Mouse (Mus musculus): Measurements from ENCODE around the gene Rapgef4. TPM values are rescaled to one million over a fixed set of nuclear protein-coding genes. Genes with fewer than 3 reads are reported as not detected.

Gene Rapgef4
- total RNA-seq, 2 experiments from 2014 or later = 389 to 433 TPM

DNA sequence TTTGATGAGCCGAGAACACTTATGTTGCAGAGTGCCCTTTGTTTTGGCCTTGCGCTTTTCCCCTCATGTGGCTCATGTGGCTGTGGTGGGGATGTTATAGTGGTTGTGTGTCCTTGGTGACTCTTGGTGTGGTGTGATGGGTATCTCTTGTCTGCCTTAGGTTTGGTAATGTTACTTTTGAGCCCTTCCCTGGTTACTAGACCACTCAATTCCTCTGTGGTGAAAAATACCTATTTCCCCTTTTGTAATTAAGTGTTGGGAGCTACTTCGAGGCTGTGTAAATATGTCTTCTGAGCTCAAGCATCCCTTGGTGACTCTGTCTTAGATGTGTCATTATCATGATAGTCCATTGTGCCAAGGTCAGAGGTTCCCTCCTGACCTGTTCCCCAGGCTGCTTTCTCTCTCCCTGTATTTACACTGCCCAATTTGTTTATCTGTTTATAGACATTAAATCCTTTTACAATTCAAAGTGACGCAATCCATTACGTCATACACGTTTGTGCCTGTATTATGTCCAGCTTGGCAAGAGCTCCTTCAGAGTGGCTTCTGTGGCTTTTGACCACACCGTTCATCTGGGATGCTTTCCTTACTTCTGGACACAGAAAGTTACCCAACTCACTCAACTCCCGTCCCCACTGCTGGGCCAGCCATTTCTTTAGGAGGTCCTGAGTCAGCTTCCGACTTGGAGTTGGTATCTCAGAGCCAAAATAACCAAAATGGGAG, 320.3 kb downstream of the Rapgef4 start:
- no peak for DNase-seq (ENCODE audit: low spot score in 2 of 2)

DNA sequence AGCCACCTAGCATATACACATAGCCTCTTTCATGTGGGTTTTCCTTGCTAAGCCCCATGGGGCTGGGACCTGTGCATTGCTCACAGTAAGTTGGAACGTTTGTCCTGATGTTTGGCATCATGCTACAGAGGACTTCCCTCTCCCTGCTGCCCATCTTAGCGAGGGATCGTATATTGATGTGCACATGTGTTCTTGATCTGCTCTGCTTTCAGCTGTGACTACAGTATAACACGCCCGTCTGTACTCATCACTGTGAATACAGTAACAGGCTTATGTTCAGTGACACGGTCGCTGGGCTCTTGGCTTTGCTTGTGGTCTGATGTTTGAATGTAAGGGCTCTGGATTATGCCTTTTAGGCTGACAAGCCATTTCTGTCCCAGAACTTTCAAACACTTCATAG, 324.7 kb downstream of the Rapgef4 start:
- no peak for DNase-seq (ENCODE audit: low spot score in 2 of 2)

Other genes with a start within 250 kb of the Rapgef4 start
- gene Itga6, start 235.6 kb upstream of the Rapgef4 start, total RNA-seq (2021) = 10 to 100 TPM; 19.2 to 19.4 TPM
- gene Pdk1, start 108.0 kb upstream of the Rapgef4 start, total RNA-seq (2021) = 10 to 100 TPM; 36.9 to 41.9 TPM

Measured in layer of hippocampus, adult 18-20 months (tissue).